ENCODE assay signal across 23 mouse cellular contexts in genomic region chr7:90035396-90035795, GRCm38 (mm10). TPM values are rescaled to one million over a fixed set of nuclear protein-coding genes. Genes with fewer than 3 reads are reported as not detected.
A peak's percentile ranks its signal among the peaks of the same experiment; 100 is the strongest.
DNase-seq lines count a peak whose midpoint lies in the region; ATAC-seq and TF ChIP-seq lines count a peak whose summit lies in the region.
"Had no signal": no experiment of that assay in that cellular context is flagged by ENCODE, and none has a peak within 500 bp of the region (broad histone marks: within the 10 kb centered on the region; RNA-seq: fewer than 3 reads in every experiment).

No protein-coding gene starts in this region.

- no peak for TF ChIP-seq EP300 in liver, postnatal 0 days (IDR thresholded peaks at IDR 0.05; ENCODE audit: low read depth)

- H3K4me1 ChIP-seq in heart, embryonic 10.5 days, result peaks cover 7% of the 10 kb centered on the region
- peaks cover 25% of the 10 kb centered on the region for H3K4me1 ChIP-seq in liver, postnatal 0 days (ENCODE audit: insufficient read depth)
- peaks cover 8% of the 10 kb centered on the region for H3K4me1 ChIP-seq in E14TG2a.4 (replicated peaks; ENCODE audit: low read depth, low read length)
- H3K4me1 ChIP-seq in kidney, embryonic 16.5 days (ENCODE audit: insufficient read depth, low read length), result peaks cover 9% of the 10 kb centered on the region

- no peak overlapping the region for H3K4me3 ChIP-seq in heart, embryonic 10.5 days
- no peak overlapping the region for H3K4me3 ChIP-seq in liver, postnatal 0 days (ENCODE audit: low read depth, low read length)
- no peak overlapping the region for H3K4me3 ChIP-seq in E14TG2a.4 (replicated peaks; ENCODE audit: low read length)
- no peak overlapping the region for H3K4me3 ChIP-seq in kidney, embryonic 16.5 days (ENCODE audit: low read length)
- H3K4me3 ChIP-seq: embryonic facial prominence, embryonic 13.5 days; forebrain, embryonic 13.5 days; heart, embryonic 15.5 days; hindbrain, embryonic 10.5 days; hindbrain, embryonic 15.5 days had no signal

- H3K9me3 ChIP-seq in heart, embryonic 10.5 days, result no peaks in the 10 kb centered on the region
- no peaks in the 10 kb centered on the region for H3K9me3 ChIP-seq in liver, postnatal 0 days (ENCODE audit: low read length)
- H3K9me3 ChIP-seq in E14TG2a.4 (ENCODE audit: low read length), result no peaks in the 10 kb centered on the region
- peaks cover 4% of the 10 kb centered on the region; the same call in 1 of the 2 replicates for H3K9me3 ChIP-seq in kidney, embryonic 16.5 days (ENCODE audit: low read length)
- H3K9me3 ChIP-seq: embryonic facial prominence, embryonic 13.5 days; forebrain, embryonic 13.5 days; heart, embryonic 15.5 days; hindbrain, embryonic 10.5 days; hindbrain, embryonic 15.5 days had no signal

- no peaks in the 10 kb centered on the region for H3K27me3 ChIP-seq in heart, embryonic 10.5 days (ENCODE audit: insufficient read depth, poor library complexity, severe bottlenecking)
- H3K27me3 ChIP-seq in liver, postnatal 0 days (ENCODE audit: insufficient read depth, low read length), result no peaks in the 10 kb centered on the region
- no peaks in the 10 kb centered on the region for H3K27me3 ChIP-seq in E14TG2a.4 (ENCODE audit: insufficient read depth, low read length)
- no peaks in the 10 kb centered on the region for H3K27me3 ChIP-seq in kidney, embryonic 16.5 days (ENCODE audit: insufficient read depth, low read length)
- H3K27me3 ChIP-seq: CH12.LX; embryonic facial prominence, embryonic 13.5 days; forebrain, embryonic 13.5 days; heart, embryonic 15.5 days; hindbrain, embryonic 15.5 days had no signal

- no peak for ATAC-seq in liver, postnatal 0 days
- no peak for ATAC-seq in kidney, embryonic 16.5 days (ENCODE audit: low FRiP score, low TSS enrichment)
- ATAC-seq: forebrain, embryonic 13.5 days; forebrain, postnatal 0 days had no signal

- no peaks in the 10 kb centered on the region for H3K36me3 ChIP-seq in heart, embryonic 10.5 days
- no peaks in the 10 kb centered on the region for H3K36me3 ChIP-seq in liver, postnatal 0 days (replicated peaks; ENCODE audit: insufficient read depth, low read length)
- H3K36me3 ChIP-seq in E14TG2a.4 (ENCODE audit: insufficient read depth, low read length), result no peaks in the 10 kb centered on the region
- H3K36me3 ChIP-seq in kidney, embryonic 16.5 days (ENCODE audit: insufficient read depth, low read length), result no peaks in the 10 kb centered on the region
- H3K36me3 ChIP-seq: embryonic facial prominence, embryonic 13.5 days; heart, embryonic 15.5 days; hindbrain, embryonic 10.5 days; hindbrain, embryonic 15.5 days had no signal

- DNase-seq in heart, embryonic 10.5 days (ENCODE audit: low spot score), result peak; percentile 64
- no peak for DNase-seq in heart, adult 18-20 months
- DNase-seq in liver, postnatal 0 days, result no peak
- no peak for DNase-seq in liver
- peak; percentile 59 for DNase-seq in ZHBTc4 (ENCODE audit: low read depth, low spot score)
- no peak for DNase-seq in gastrocnemius, postnatal 25 days
- DNase-seq: adrenal gland, adult 2 months; adrenal gland, postnatal 25 days; cerebellum, adult 18-20 months; cerebellum, adult 9-11 months; cerebellum, postnatal 36 days; forebrain, postnatal 0 days; gastrocnemius, postnatal 14 days; heart, postnatal 14 days had no signal

- 71% methylated on average over 7 of the region's 7 CpGs for WGBS in heart, embryonic 10.5 days
- 73% methylated on average over 7 of the region's 7 CpGs for WGBS in liver, postnatal 0 days (ENCODE audit: insufficient replicate concordance)
- WGBS in kidney, embryonic 16.5 days, result 73% methylated on average over 7 of the region's 7 CpGs

- no peak overlapping the region for H3K4me2 ChIP-seq in liver, postnatal 0 days (ENCODE audit: low read depth, low read length)
- no peak overlapping the region for H3K4me2 ChIP-seq in kidney, embryonic 16.5 days (replicated peaks; ENCODE audit: low read depth, low read length)
- H3K4me2 ChIP-seq: embryonic facial prominence, embryonic 13.5 days; forebrain, embryonic 13.5 days; heart, embryonic 11.5 days; heart, embryonic 15.5 days; hindbrain, embryonic 15.5 days had no signal

- H3K27ac ChIP-seq in heart, embryonic 10.5 days, result no peak overlapping the region
- no peak overlapping the region for H3K27ac ChIP-seq in liver, postnatal 0 days (ENCODE audit: low read depth)
- H3K27ac ChIP-seq in kidney, embryonic 16.5 days (ENCODE audit: low read length), result no peak overlapping the region
- H3K27ac ChIP-seq: embryonic facial prominence, embryonic 13.5 days; forebrain, embryonic 13.5 days; heart, embryonic 15.5 days; hindbrain, embryonic 10.5 days; hindbrain, embryonic 15.5 days had no signal

- TF ChIP-seq CTCF in liver, postnatal 0 days (IDR thresholded peaks at IDR 0.05; ENCODE audit: low read depth), result 0 out of 2 replicates have a peak, but pooled peaks have one; percentile 35
- peak; percentile 58 for TF ChIP-seq CTCF in E14TG2a.4 (conservative IDR thresholded peaks at IDR 0.05; ENCODE audit: low read length)

- no peak overlapping the region for H3K9ac ChIP-seq in liver, postnatal 0 days (replicated peaks)
- H3K9ac ChIP-seq in kidney, embryonic 16.5 days (replicated peaks; ENCODE audit: low read length), result no peak overlapping the region
- H3K9ac ChIP-seq: embryonic facial prominence, embryonic 13.5 days; forebrain, embryonic 13.5 days; forebrain, postnatal 0 days; heart, embryonic 15.5 days; hindbrain, embryonic 15.5 days had no signal

RNA-seq across cellular contexts. Expression of gene Eed, which starts 54.6 kb away (rescaled TPM):
- polyA plus RNA-seq in heart, embryonic 10.5 days (2016; fragmentation: Nextera tagmentation; extraction: Ambion mirVana), result 59.8 and 74.4 TPM in 2 replicates
- 10 to 100 TPM; 26.1 to 32.8 TPM for total RNA-seq in heart, adult 18-20 months (2021)
- 22.3 and 28.3 TPM in 2 replicates for polyA plus RNA-seq in liver, postnatal 0 days (2015; fragmentation: Nextera tagmentation; extraction: Ambion mirVana)
- 68.3 and 76.6 TPM in 2 replicates for polyA plus RNA-seq in kidney, embryonic 16.5 days (2015; fragmentation: Nextera tagmentation; extraction: Ambion mirVana)
- 10 to 100 TPM; 21.7 to 30.8 TPM for total RNA-seq in gastrocnemius, postnatal 25 days (2021)

Comparison
In these comparisons a context has a peak if more than half of its experiments do, and no peak if none do; other contexts are left out.
1. DNase-seq: peak in heart, embryonic 10.5 days (single experiment) and ZHBTc4 (single experiment); none in heart, adult 18-20 months (0 of 2), liver, postnatal 0 days (single experiment), liver (single experiment) and gastrocnemius, postnatal 25 days (single experiment).